Mouse (Mus musculus) limb, embryonic 10.5 days (tissue): ENCODE results near the gene Rab14. TPM values are rescaled to one million over a fixed set of nuclear protein-coding genes. Genes with fewer than 3 reads are reported as not detected.

Source experiments
- DNase-seq: peaks from one replicate; pipeline ENCODE4 v3.0.0-alpha.2; 2017; ENCODE audit warnings: low spot score
- H3K27ac ChIP-seq: fragments of 300-500 bp; sonication (generic); 2 replicates; pipeline ENCODE4 v1.5.1; 2016; ENCODE audit warnings: mild to moderate bottlenecking
- H3K27me3 ChIP-seq: fragments of 300-500 bp; sonication (generic); 2 replicates; pipeline ENCODE4 v1.6.1; 2016; ENCODE audit warnings: low read depth, mild to moderate bottlenecking; ENCODE audit not compliant: poor library complexity, severe bottlenecking
- H3K36me3 ChIP-seq: fragments of 300-500 bp; sonication (generic); 2 replicates; pipeline ENCODE4 v1.6.1; 2016; ENCODE audit warnings: mild to moderate bottlenecking, moderate library complexity
- H3K4me1 ChIP-seq: fragments of 300-500 bp; sonication (generic); 2 replicates; pipeline ENCODE4 v1.6.1; 2016
- H3K4me3 ChIP-seq: fragments of 300-500 bp; sonication (generic); 2 replicates; pipeline ENCODE4 v1.5.1; 2016; ENCODE audit warnings: mild to moderate bottlenecking, moderate library complexity
- H3K9me3 ChIP-seq: fragments of 300-500 bp; sonication (generic); replicated peaks from 2 replicates; pipeline ENCODE4 v1.6.1; 2016; ENCODE audit warnings: mild to moderate bottlenecking
- WGBS: fragments of 180-500 bp; shearing (Covaris S2); methylation state at CpG from one replicate; pipeline ENCODE4 v1.1.7; 2016; 5-methylcytosine and 5-hydroxymethylcytosine counted together
- polyA plus RNA-seq: library from polyadenylated mRNA; unstranded; fragments of >200 nt; fragmentation: Nextera tagmentation; extraction: Ambion mirVana; gene quantifications from 2 replicates; pipeline ENCODE4 v1.2.1, GENCODE M21; 2016

Gene Rab14
- polyA plus RNA-seq, 1 experiment from 2014 or later, result 229 TPM

DNA sequence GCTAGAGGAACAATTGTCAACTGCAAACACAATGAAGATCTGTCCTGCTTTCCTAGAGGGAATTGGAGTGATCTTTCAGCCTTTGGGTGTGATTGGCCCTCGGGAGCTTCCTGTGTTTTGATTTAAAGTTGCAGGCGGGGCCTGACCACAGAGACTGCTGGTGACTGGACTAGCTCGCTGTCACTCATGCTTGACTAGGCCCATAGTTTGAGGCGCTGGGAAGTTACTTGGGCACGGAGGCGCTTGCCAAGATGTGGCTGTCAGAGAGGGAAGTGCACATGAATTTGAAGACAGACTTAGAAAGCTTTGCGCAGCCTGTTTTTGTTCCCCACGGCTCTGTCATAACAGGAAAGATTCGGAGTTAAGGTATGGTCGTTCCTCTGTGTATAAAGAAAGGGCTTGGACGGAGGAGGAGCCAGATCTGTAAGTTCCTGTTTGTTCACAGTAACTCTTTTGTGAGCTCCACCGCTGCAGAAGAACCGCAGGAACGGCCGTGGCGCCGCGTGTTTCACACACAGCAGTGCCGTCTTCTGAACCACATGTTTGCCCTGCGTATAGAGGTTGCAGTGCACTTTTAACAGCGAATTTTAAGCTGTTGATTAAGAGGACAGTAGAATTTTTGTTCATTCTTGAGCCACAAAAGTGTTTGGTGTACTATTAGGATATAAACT lies 68.8 kb downstream of the Rab14 start:
- peak; percentile 88 for DNase-seq
- no peaks in the 10 kb centered on the region for H3K27me3 ChIP-seq
- H3K4me1 ChIP-seq, result peaks cover 12% of the 10 kb centered on the region
- WGBS, result under 1% methylated on average over 21 of the region's 21 CpGs
- H3K27ac ChIP-seq, result peak overlapping the region; percentile 89
- H3K4me3 ChIP-seq, result peak overlapping the region; percentile 60
- peaks cover 44% of the 10 kb centered on the region for H3K36me3 ChIP-seq
- H3K9me3 ChIP-seq, result no peaks in the 10 kb centered on the region

DNA sequence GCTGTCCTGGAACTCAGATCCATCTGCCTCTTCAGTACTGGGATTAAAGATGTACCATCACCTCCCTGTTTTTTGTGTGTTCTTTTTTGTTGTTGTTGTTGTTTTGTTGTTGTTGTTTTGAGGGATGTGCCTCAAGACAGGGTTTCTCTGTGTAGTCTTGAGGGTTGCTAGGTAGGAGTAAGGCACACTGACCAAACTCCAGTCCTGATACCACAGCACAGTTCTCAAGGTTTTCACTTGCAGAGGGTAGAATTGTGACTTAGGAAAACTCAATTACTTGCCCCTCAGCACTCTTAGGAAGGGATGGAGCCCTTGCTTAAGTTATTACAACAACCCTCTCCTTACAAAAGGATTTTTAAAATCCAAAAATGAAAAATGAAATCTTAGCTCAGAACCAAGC lies 69.4 kb downstream of the Rab14 start:
- Histone ChIP-seq H3K9me3 (no peaks in the 10 kb centered on the region), H3K36me3 (peaks cover 40% of the 10 kb centered on the region), H3K4me1 (peaks cover 12% of the 10 kb centered on the region), H3K4me3 (peak overlapping the region; percentile 60), H3K27me3 (no peaks in the 10 kb centered on the region), H3K27ac (peak overlapping the region; percentile 89)
- DNase-seq, result no peak

Other genes with a start within 250 kb of the Rab14 start
- gene Traf1, start 239.3 kb downstream of the Rab14 start, polyA plus RNA-seq, result not detected in 2 replicates
- gene Hc, start 139.7 kb downstream of the Rab14 start, polyA plus RNA-seq, result not detected in 2 replicates
- gene AI182371, start 99.6 kb downstream of the Rab14 start, polyA plus RNA-seq, result 0.45 TPM in 1 of 2 replicates, not detected in the other
- gene Cntrl, start 91.6 kb downstream of the Rab14 start, polyA plus RNA-seq, result 22.4 and 31.2 TPM in 2 replicates
- 9.5 and 19.7 TPM in 2 replicates for gene Gsn, start 55.3 kb upstream of the Rab14 start, polyA plus RNA-seq
- gene Stom, start 135.9 kb upstream of the Rab14 start, polyA plus RNA-seq, result 10.2 and 10.3 TPM in 2 replicates
- not detected in 2 replicates for gene 4930568D16Rik, start 166.6 kb upstream of the Rab14 start, polyA plus RNA-seq
- gene 4930402F06Rik, start 196.1 kb upstream of the Rab14 start, polyA plus RNA-seq, result not detected in 2 replicates